Mouse (Mus musculus): Measurements from ENCODE around the gene Hist1h4b.

The Hist1h4b gene

GRCm38 (mm10) chr13:23799405-23799804 lies 42.6 kb downstream of the Hist1h4b start:
- no peak for DNase-seq (ENCODE audit: low spot score in 2 of 2)

- no peak for DNase-seq (ENCODE audit: low spot score in 2 of 2)
Measured at GRCm38 (mm10) chr13:23804532-23804931, 47.7 kb downstream of the Hist1h4b start.

DNA sequence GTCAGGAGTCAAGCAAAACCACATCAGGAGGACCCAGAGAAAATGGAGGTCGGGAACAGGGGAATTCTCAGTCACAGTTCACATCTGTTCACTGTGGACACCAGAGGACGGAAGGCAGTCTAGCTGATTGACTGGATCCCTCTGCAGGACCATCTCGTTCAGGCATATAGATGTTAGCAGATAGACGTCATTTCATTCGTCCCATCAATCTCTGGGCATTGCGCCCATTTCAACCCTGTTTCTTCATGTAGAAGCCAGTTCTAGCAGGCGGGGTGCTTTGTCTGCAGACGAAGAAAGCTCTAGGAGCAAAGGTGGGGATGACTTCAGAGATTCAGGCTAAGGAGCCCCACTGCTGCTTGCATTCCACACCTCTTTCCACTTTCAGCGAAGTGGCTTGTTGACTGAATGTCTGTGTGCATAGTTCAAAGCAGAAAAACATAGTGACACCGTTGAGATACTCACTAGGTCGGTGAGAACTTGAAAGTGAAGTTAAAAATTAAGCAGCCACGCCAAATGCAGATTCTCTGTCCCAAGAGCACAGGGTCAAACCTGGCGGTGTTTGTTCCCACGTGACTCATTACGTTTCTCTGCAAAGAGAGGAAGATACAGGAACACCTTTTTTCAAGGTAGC lies 49.7 kb downstream of the Hist1h4b start, which contains the start of gene Slc17a2:
TSS of gene Slc17a2 (plus strand) at position 572 of the 631 bp plus-strand sequence.
- peak in 1 of 2 experiments; percentile 24 for DNase-seq (ENCODE audit: low spot score in 2 of 2)

Measured in right cerebral cortex, postnatal 10 days (tissue).